Mouse (Mus musculus): Measurements from ENCODE around the gene Opa1. TPM values are rescaled to one million over a fixed set of nuclear protein-coding genes. Genes with fewer than 3 reads are reported as not detected.

Opa1 gene
- 8.6 TPM for polyA plus RNA-seq (2014; fragmentation: Illumina TruSeq; extraction: RNeasy Lipid Tissue Mini Kit (QIAGEN cat#74804); ENCODE audit: insufficient read depth, low read depth, low replicate concordance)

DNA sequence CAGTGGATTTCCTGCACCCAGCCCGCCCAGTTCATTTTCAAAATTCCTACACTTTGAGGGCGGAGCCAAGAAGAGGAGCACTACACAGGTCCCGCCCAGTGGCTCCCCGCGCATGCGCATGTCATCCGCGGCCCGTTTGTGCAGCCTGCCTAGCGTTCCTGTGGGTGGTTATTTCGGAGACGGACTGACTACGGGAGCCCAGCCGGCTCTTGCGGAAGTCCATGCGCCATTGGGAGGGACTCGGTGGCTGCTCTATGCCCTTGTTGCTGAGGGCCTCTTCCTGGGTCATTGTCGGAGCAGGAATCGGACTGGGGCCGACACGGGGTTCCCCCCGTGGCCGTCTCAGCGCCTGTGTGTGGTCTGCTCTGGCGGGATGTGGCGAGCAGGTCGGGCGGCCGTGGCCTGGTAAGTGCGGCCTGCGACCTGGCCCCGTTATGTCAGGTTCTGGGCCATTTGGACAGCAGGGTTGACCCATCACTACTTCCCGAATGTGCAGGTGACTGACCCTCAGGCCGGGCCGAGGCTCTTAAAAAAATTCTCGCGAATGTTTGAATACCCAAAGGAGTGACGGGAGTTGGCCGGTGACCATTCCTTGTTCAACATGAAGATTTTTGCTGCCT lies at the start of gene Opa1:
Gene Opa1, plus strand, starts transcription at position 168 of the 620 bp plus-strand sequence.

DNA sequence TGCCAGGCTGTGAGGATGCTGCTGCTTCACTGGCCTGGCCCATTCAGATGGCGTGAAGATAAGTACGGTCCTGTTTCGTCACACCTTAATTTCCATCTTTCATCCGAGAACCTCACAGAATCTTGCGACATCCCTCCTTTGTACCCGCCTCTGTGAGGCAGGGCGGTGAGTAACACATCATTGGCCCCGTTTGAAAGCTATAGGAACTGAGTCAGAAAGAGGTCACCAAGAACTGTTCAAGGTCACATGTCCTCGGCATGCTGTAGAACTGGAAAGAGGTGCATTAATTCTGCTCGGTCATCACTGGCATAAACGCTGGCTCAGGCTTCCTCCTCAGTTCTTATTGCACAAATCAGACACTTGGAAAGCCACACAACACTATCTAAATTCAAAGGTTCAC lies 34.3 kb upstream of the Opa1 start, which contains the start of gene Atp13a4:
Gene Atp13a4, minus strand, starts transcription at position 36 of the 400 bp plus-strand sequence.

Other genes starting within 250 kb of the Opa1 start
- not detected for gene Atp13a5, start 200.6 kb upstream of the Opa1 start, polyA plus RNA-seq (2014; fragmentation: Illumina TruSeq; extraction: RNeasy Lipid Tissue Mini Kit (QIAGEN cat#74804); ENCODE audit: insufficient read depth, low read depth, low replicate concordance)
- gene Atp13a4, start 34.5 kb upstream of the Opa1 start, polyA plus RNA-seq (2014; fragmentation: Illumina TruSeq; extraction: RNeasy Lipid Tissue Mini Kit (QIAGEN cat#74804); ENCODE audit: insufficient read depth, low read depth, low replicate concordance) = 3.8 TPM

Data from lung, adult 10 weeks (tissue).